In genomic region chr8:33991917-33992875, GRCm38 (mm10) we compare ENCODE assay signal across 10 mouse cellular contexts.
A peak's percentile ranks its signal among the peaks of the same experiment; 100 is the strongest.
DNase-seq lines count a peak whose midpoint lies in the region; ATAC-seq and TF ChIP-seq lines count a peak whose summit lies in the region.
"Had no signal": no experiment of that assay in that cellular context is flagged by ENCODE, and none has a peak within 500 bp of the region (broad histone marks: within the 10 kb centered on the region; RNA-seq: fewer than 3 reads in every experiment).

No protein-coding gene starts in this region.

- no peaks in the 10 kb centered on the region for H3K27me3 ChIP-seq in lung, embryonic 14.5 days (ENCODE audit: insufficient read depth, low read length)
- no peaks in the 10 kb centered on the region for H3K27me3 ChIP-seq in forebrain, embryonic 13.5 days
- H3K27me3 ChIP-seq in intestine, postnatal 0 days (replicated peaks; ENCODE audit: control insufficient read depth, insufficient read depth, low read length) = no peaks in the 10 kb centered on the region
- no peaks in the 10 kb centered on the region for H3K27me3 ChIP-seq in neural tube, embryonic 14.5 days (ENCODE audit: control insufficient read depth, insufficient read depth, low read length)
- H3K27me3 ChIP-seq: Patski had no signal

- no peak overlapping the region for H3K4me3 ChIP-seq in lung, embryonic 14.5 days (ENCODE audit: low read depth, low read length)
- no peak overlapping the region for H3K4me3 ChIP-seq in forebrain, embryonic 13.5 days
- no peak overlapping the region for H3K4me3 ChIP-seq in intestine, postnatal 0 days (ENCODE audit: low read depth, low read length)
- no peak overlapping the region for H3K4me3 ChIP-seq in neural tube, embryonic 14.5 days (ENCODE audit: low read depth, low read length)

- peak overlapping the region; percentile 32 for H3K4me2 ChIP-seq in lung, embryonic 14.5 days
- H3K4me2 ChIP-seq in forebrain, embryonic 13.5 days = peak overlapping the region; percentile 35; the same call in 1 of the 2 replicates
- H3K4me2 ChIP-seq in intestine, postnatal 0 days (replicated peaks; ENCODE audit: low read depth) = peak overlapping the region; percentile 32
- no peak overlapping the region for H3K4me2 ChIP-seq in neural tube, embryonic 14.5 days (ENCODE audit: low read depth, low read length)

- no peak for TF ChIP-seq CTCF in lung, embryonic 14.5 days (IDR thresholded peaks at IDR 0.05; ENCODE audit: low read depth)
- TF ChIP-seq CTCF in intestine, postnatal 0 days (IDR thresholded peaks at IDR 0.05; ENCODE audit: low read depth) = no peak

- peak overlapping the region; percentile 93 for H3K27ac ChIP-seq in lung, embryonic 14.5 days (ENCODE audit: low read depth)
- H3K27ac ChIP-seq in forebrain, embryonic 13.5 days = no peak overlapping the region
- no peak overlapping the region for H3K27ac ChIP-seq in intestine, postnatal 0 days (ENCODE audit: low read depth, low read length)
- H3K27ac ChIP-seq in neural tube, embryonic 14.5 days (ENCODE audit: low read depth, low read length) = no peak overlapping the region

- H3K36me3 ChIP-seq in lung, embryonic 14.5 days (ENCODE audit: insufficient read depth) = no peaks in the 10 kb centered on the region
- no peaks in the 10 kb centered on the region for H3K36me3 ChIP-seq in forebrain, embryonic 13.5 days (ENCODE audit: poor library complexity, severe bottlenecking)
- no peaks in the 10 kb centered on the region for H3K36me3 ChIP-seq in intestine, postnatal 0 days (ENCODE audit: control insufficient read depth, insufficient read depth)
- no peaks in the 10 kb centered on the region for H3K36me3 ChIP-seq in neural tube, embryonic 14.5 days (ENCODE audit: control insufficient read depth, insufficient read depth, low read length)

- peaks cover 21% of the 10 kb centered on the region for H3K4me1 ChIP-seq in lung, embryonic 14.5 days (ENCODE audit: insufficient read depth)
- no peaks in the 10 kb centered on the region for H3K4me1 ChIP-seq in forebrain, embryonic 13.5 days
- H3K4me1 ChIP-seq in intestine, postnatal 0 days (replicated peaks; ENCODE audit: control insufficient read depth, insufficient read depth, low read length) = 0 out of 2 replicates have a peak, but pooled peaks cover 2% of the 10 kb centered on the region
- no peaks in the 10 kb centered on the region for H3K4me1 ChIP-seq in neural tube, embryonic 14.5 days (ENCODE audit: control insufficient read depth, insufficient read depth, low read length)

- H3K9me3 ChIP-seq in lung, embryonic 14.5 days (ENCODE audit: low read depth, low read length) = no peaks in the 10 kb centered on the region
- H3K9me3 ChIP-seq in forebrain, embryonic 13.5 days (replicated peaks) = no peaks in the 10 kb centered on the region
- H3K9me3 ChIP-seq in intestine, postnatal 0 days (ENCODE audit: control insufficient read depth) = no peaks in the 10 kb centered on the region
- H3K9me3 ChIP-seq in neural tube, embryonic 14.5 days (ENCODE audit: control insufficient read depth, low read length) = no peaks in the 10 kb centered on the region

- WGBS in lung, embryonic 14.5 days = 47% methylated on average over 12 of the region's 12 CpGs
- WGBS in forebrain, embryonic 13.5 days = 50% methylated on average over 12 of the region's 12 CpGs
- WGBS in intestine, postnatal 0 days = 59% methylated on average over 12 of the region's 12 CpGs
- 42% methylated on average over 12 of the region's 12 CpGs for WGBS in neural tube, embryonic 14.5 days

- peak; percentile 42 for ATAC-seq in lung, embryonic 14.5 days (ENCODE audit: insufficient read depth)
- no peak for ATAC-seq in forebrain, embryonic 13.5 days
- no peak for ATAC-seq in intestine, postnatal 0 days
- ATAC-seq in neural tube, embryonic 14.5 days (ENCODE audit: low read depth) = 0 out of 2 replicates have a peak, but pooled peaks have one; percentile 28

- H3K9ac ChIP-seq in lung, embryonic 14.5 days = no peak overlapping the region
- H3K9ac ChIP-seq in forebrain, embryonic 13.5 days = no peak overlapping the region
- H3K9ac ChIP-seq in intestine, postnatal 0 days (ENCODE audit: low read depth, low read length) = no peak overlapping the region
- H3K9ac ChIP-seq in neural tube, embryonic 14.5 days (replicated peaks; ENCODE audit: low read depth, low read length) = no peak overlapping the region

- DNase-seq in lung, embryonic 14.5 days = peak; percentile 7
- DNase-seq in lung, postnatal 4 days = no peak
- DNase-seq in adrenal gland, adult 2 months = no peak
- DNase-seq in adrenal gland, postnatal 36 days = no peak
- no peak for DNase-seq in thymus, postnatal 4 days
- DNase-seq: cerebellum, adult 9-11 months had no signal

Comparison
In these comparisons a context has a peak if more than half of its experiments do, and no peak if none do; other contexts are left out.
1. ATAC-seq: peak in lung, embryonic 14.5 days (single experiment) and neural tube, embryonic 14.5 days (single experiment); none in forebrain, embryonic 13.5 days (single experiment) and intestine, postnatal 0 days (single experiment).